Mouse (Mus musculus): ENCODE results near the gene Tmem38b. TPM values are rescaled to one million over a fixed set of nuclear protein-coding genes. Genes with fewer than 3 reads are reported as not detected.

The Tmem38b gene
- polyA plus RNA-seq (2017; shearing (Covaris generic)), result 10 to 100 TPM; 10.7 to 11.2 TPM

DNA sequence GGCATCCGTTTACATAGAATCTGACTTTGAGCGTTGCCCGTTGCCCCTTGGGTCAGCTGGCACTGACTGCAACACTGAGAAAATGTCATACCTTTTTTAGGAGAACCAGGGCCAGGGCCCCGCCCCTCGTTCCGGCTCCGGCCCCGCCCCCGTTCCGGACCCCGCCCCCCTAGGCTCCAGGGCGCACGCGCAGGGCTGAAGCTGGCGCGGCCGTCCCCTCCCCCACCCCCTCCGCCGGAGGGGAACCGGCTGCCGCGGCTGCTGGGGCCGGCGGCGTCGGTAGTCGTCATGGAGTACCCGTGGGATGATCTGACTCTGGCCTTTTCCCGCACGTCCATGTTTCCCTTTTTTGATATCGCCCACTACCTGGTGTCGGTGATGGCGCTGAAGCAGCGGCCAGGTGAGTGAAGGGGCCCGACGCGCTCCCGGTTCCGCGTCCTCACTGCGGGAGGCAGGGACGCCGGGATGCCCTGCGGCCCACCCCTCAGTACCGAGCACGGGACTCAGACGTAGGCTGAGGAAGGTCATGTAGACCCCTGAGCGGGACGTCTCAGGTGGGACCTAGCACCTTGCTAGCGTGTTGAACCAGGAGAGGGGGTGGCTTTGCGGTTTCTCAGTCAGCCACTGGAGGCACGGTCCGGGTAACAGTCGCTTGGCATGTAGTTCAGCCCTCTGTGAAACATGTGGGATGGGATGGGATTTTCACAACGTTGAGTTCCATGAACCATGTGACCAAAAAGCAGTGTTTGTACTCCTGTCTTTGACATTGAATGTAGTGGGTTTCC, at the start of gene Tmem38b:
TSS of gene Tmem38b (plus strand) at position 225 of the 785 bp plus-strand sequence.

Other genes starting within 250 kb of the Tmem38b start
- 1 to 10 TPM; 5.2 to 6.1 TPM for gene Fsd1l, start 194.6 kb upstream of the Tmem38b start, polyA plus RNA-seq (2017; shearing (Covaris generic))
- gene Fktn, start 112.0 kb upstream of the Tmem38b start, polyA plus RNA-seq (2017; shearing (Covaris generic)), result 1 to 10 TPM; 5.0 to 5.1 TPM
- not detected for gene Tal2, start 46.3 kb upstream of the Tmem38b start, polyA plus RNA-seq (2017; shearing (Covaris generic))

All from inflammation-experienced regulatory T-cells (primary cell).